Mouse (Mus musculus) limb, embryonic 12.5 days (tissue): ENCODE results near the gene Scg5. TPM values are rescaled to one million over a fixed set of nuclear protein-coding genes. Genes with fewer than 3 reads are reported as not detected.

Experiments used
- ATAC-seq: fragments of 200-750 bp; cut with Nextera tagmentation; 2 replicates; pipeline ENCODE4 v1.8.0; 2017; ENCODE audit warnings: low read depth, moderate TSS enrichment; ENCODE audit not compliant: insufficient number of reproducible peaks, insufficient read depth, low FRiP score, low TSS enrichment
- H3K27ac ChIP-seq: fragments of 300-500 bp; sonication (generic); 2 replicates; pipeline ENCODE4 v1.5.1; 2016; ENCODE audit warnings: mild to moderate bottlenecking, moderate library complexity
- H3K27me3 ChIP-seq: fragments of 300-500 bp; sonication (generic); 2 replicates; pipeline ENCODE4 v1.6.1; 2016; ENCODE audit warnings: mild to moderate bottlenecking, moderate library complexity
- H3K36me3 ChIP-seq: fragments of 300-500 bp; sonication (generic); 2 replicates; pipeline ENCODE4 v1.6.1; 2016; ENCODE audit warnings: mild to moderate bottlenecking, moderate library complexity
- H3K4me1 ChIP-seq: fragments of 300-500 bp; sonication (generic); replicated peaks from 2 replicates; pipeline ENCODE4 v1.6.1; 2016
- H3K4me2 ChIP-seq: fragments of 300-500 bp; sonication (generic); 2 replicates; pipeline ENCODE4 v1.6.1; 2016; ENCODE audit warnings: mild to moderate bottlenecking, moderate library complexity
- H3K4me3 ChIP-seq: fragments of 300-500 bp; sonication (generic); replicated peaks from 2 replicates; pipeline ENCODE4 v1.5.1; 2016; ENCODE audit warnings: mild to moderate bottlenecking
- H3K9ac ChIP-seq: fragments of 300-500 bp; sonication (generic); replicated peaks from 2 replicates; pipeline ENCODE4 v1.6.1; 2016; ENCODE audit warnings: mild to moderate bottlenecking, moderate library complexity
- H3K9me3 ChIP-seq: fragments of 300-500 bp; sonication (generic); 2 replicates; pipeline ENCODE4 v1.6.1; 2016; ENCODE audit warnings: mild to moderate bottlenecking, moderate library complexity
- WGBS: fragments of 180-500 bp; shearing (Covaris S2); methylation state at CpG from one replicate; pipeline ENCODE4 v1.1.7; 2016; 5-methylcytosine and 5-hydroxymethylcytosine counted together
- polyA plus RNA-seq: library from polyadenylated mRNA; unstranded; fragments of >200 nt; fragmentation: Nextera tagmentation; extraction: Ambion mirVana; gene quantifications from 2 replicates; pipeline ENCODE4 v1.2.1, GENCODE M21; 2016

Scg5 gene
- polyA plus RNA-seq, 1 experiment from 2014 or later, result 1.6 TPM

DNA sequence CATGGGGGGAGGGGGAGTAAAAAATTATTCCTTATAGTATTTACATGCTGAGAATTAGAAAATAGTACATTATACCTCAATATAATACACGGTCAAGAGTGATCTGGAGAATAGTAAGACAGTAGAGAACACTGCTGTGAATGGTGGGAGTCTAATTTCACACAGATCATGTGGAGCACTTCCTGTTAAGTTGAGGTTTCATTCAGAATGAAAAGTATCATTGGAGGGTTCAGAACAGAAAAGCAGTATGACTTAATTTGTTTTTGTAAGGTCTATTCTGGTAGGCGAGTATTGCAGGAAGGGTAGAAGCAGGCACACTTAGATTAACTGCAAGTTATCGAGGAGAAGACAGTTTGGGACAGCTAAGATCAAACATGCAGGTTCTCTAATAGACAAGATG lies 6.3 kb upstream of the Scg5 start:
- Histone ChIP-seq H3K4me3 (no peak overlapping the region), H3K4me1 (no peaks in the 10 kb centered on the region), H3K4me2 (no peak overlapping the region), H3K9me3 (no peaks in the 10 kb centered on the region), H3K27me3 (no peaks in the 10 kb centered on the region), H3K27ac (no peak overlapping the region), H3K36me3 (peaks cover 73% of the 10 kb centered on the region), H3K9ac (no peak overlapping the region)
- 90% methylated on average over 3 of the region's 3 CpGs for WGBS
- no peak for ATAC-seq

DNA sequence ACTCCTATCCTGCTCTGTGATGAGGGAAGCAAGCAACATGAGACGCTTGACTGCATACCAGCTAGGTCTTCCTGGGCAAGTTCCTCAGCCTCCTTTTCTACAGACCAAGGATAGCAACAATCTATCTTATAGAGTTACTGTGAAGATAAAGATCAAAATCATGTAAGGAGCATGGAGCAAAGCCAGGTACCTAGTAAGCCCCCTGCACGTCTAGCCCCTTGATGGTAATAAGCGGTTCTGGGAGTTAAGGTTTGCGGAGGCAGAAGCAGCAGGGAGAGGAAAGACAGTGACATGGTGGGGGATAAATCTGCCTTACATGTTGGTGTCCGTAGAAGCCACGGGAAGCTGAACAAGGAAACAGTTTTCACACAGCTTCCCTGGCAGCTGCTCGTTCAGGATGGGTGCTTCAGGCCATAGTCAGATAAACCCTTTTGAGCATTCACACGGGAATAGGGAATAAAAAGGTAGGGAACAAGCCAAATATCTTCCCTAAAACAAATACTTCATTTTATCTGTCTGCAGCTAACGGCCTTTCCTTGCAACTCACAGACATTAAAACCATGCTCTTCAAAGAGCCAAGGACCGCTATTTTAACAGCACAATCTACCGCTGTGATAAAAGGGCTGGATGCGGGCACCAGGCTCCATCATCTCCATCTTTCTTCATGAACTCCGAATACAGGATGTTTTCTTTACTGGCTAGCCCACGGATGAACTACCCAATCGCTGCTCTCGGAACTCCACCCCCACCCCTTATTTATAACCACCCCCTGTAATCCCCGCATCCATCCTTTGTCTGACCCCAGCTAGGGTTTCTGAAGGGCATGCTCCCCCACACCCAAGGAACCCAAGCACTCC lies 607 bp downstream of the Scg5 start:
- Histone ChIP-seq H3K36me3 (peaks cover 21% of the 10 kb centered on the region), H3K27me3 (0 out of 2 replicates have a peak, but pooled peaks cover 2% of the 10 kb centered on the region), H3K9ac (no peak overlapping the region), H3K4me2 (peak overlapping the region; percentile 62), H3K4me1 (peaks cover 10% of the 10 kb centered on the region; the same call in 1 of the 2 replicates), H3K9me3 (no peaks in the 10 kb centered on the region), H3K4me3 (peak overlapping the region; percentile 33), H3K27ac (no peak overlapping the region)
- WGBS, result 23% methylated on average over 17 of the region's 17 CpGs
- ATAC-seq, result peak; percentile 8; the same call in 1 of the 2 replicates

DNA sequence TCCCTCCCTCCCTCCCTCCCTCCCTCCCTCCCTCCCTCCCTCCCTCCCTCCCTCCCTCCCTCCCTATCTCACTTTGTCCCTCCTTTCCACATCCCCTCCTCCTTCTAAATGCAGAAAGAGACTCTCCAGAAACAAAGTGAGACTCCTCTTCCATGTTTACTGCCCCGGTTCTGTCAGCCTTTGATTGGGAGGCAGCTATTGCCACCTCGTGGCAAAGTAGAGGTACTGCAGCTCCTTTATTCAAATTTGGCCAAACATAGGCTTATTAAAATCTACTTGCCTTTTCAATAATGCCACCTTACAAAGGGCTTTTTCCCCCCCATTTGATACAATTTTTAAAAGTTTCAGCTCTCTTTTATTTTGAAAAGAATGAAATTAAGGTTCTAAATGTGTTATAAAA lies 5.0 kb downstream of the Scg5 start:
- Histone ChIP-seq H3K4me1 (peaks cover 7% of the 10 kb centered on the region; the same call in 1 of the 2 replicates), H3K4me3 (no peak overlapping the region), H3K27ac (no peak overlapping the region), H3K9ac (no peak overlapping the region), H3K36me3 (no peaks in the 10 kb centered on the region), H3K4me2 (no peak overlapping the region), H3K9me3 (no peaks in the 10 kb centered on the region), H3K27me3 (0 out of 2 replicates have a peak, but pooled peaks cover 2% of the 10 kb centered on the region)
- ATAC-seq, result no peak
- 3% methylated on average over 2 of the region's 2 CpGs for WGBS

DNA sequence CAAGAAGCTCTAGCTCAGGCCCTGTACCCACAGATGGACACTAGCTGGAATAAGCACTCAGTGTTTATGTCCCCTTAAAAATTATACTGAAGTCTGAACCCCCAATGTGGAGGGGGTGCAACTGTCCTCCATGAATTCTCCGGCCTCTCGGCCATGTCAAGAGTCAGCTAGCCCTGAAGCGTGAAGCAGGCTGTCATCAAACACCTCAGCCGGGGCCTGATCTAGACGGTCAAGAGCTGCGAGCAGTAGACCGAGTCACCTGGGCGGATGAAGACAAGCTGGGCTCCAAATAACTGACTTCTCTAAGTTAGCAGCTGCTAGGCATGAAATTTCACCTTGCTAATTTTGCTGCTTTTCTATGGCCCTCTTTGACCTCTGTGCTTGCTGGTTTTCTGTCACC lies 6.6 kb downstream of the Scg5 start:
- ATAC-seq, result no peak
- H3K36me3 ChIP-seq, result no peaks in the 10 kb centered on the region
- 0 out of 2 replicates have a peak, but pooled peaks cover 3% of the 10 kb centered on the region for H3K4me1 ChIP-seq
- no peak overlapping the region for H3K4me3 ChIP-seq
- no peak overlapping the region for H3K27ac ChIP-seq
- no peak overlapping the region for H3K9ac ChIP-seq
- 0 out of 2 replicates have a peak, but pooled peaks cover 2% of the 10 kb centered on the region for H3K27me3 ChIP-seq
- H3K9me3 ChIP-seq, result no peaks in the 10 kb centered on the region
- H3K4me2 ChIP-seq, result no peak overlapping the region
- 97% methylated on average over 8 of the region's 8 CpGs for WGBS

DNA sequence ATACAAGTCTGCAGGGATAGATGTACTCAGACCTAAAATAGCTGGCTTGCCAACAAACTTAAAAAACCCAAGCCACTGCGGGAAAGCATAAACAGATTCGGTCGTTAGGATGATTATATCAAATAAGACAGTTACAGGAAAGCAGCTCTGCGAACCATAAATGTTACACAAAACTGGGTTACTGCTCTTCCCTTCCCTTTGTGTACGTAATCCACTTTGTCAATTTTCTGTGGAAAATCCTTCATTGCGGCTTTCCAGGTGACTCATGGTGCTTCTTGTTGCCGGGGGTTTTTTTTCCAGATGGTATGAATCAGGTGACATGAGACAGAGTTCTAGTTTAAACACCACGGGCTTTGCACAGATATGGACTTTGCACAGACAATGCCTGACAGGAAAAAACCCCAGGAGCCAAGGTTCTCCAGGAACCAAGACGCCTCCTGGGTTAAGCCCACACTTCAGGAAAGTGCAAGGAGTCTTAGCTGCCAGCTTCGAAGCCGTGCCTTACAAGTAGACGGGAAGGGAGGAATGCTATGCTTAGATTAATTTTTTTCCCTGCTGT lies 7.7 kb downstream of the Scg5 start:
- Histone ChIP-seq H3K9ac (no peak overlapping the region), H3K9me3 (no peaks in the 10 kb centered on the region), H3K4me2 (no peak overlapping the region), H3K27me3 (0 out of 2 replicates have a peak, but pooled peaks cover under 1% of the 10 kb centered on the region), H3K4me3 (no peak overlapping the region), H3K27ac (no peak overlapping the region), H3K4me1 (0 out of 2 replicates have a peak, but pooled peaks cover 3% of the 10 kb centered on the region), H3K36me3 (no peaks in the 10 kb centered on the region)
- 71% methylated on average over 12 of the region's 12 CpGs for WGBS
- no peak for ATAC-seq

DNA sequence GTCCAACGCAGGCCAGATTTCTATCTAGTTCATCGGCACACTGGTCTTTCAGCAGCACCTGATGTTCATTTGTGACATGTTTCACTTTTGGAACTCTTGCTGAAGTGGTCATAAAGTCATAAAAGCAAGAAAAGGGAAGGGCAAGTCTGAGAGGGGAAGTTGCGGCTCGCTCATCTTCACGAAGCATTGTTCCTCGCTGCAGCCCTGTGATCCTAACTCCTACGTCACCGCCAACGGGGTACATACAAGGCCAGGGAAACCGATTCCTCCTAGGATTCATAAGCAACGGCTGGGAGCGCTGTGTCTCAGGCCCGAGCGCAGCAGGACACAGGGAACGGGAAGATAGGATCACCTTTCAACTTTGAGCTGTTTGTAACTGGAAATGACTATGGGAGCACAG lies 8.8 kb downstream of the Scg5 start:
- H3K36me3 ChIP-seq, result no peaks in the 10 kb centered on the region
- no peaks in the 10 kb centered on the region for H3K9me3 ChIP-seq
- no peak overlapping the region for H3K27ac ChIP-seq
- H3K4me1 ChIP-seq, result 0 out of 2 replicates have a peak, but pooled peaks cover 3% of the 10 kb centered on the region
- H3K4me3 ChIP-seq, result no peak overlapping the region
- no peak overlapping the region for H3K4me2 ChIP-seq
- H3K9ac ChIP-seq, result no peak overlapping the region
- 91% methylated on average over 15 of the region's 15 CpGs for WGBS
- H3K27me3 ChIP-seq, result no peaks in the 10 kb centered on the region
- ATAC-seq, result no peak

DNA sequence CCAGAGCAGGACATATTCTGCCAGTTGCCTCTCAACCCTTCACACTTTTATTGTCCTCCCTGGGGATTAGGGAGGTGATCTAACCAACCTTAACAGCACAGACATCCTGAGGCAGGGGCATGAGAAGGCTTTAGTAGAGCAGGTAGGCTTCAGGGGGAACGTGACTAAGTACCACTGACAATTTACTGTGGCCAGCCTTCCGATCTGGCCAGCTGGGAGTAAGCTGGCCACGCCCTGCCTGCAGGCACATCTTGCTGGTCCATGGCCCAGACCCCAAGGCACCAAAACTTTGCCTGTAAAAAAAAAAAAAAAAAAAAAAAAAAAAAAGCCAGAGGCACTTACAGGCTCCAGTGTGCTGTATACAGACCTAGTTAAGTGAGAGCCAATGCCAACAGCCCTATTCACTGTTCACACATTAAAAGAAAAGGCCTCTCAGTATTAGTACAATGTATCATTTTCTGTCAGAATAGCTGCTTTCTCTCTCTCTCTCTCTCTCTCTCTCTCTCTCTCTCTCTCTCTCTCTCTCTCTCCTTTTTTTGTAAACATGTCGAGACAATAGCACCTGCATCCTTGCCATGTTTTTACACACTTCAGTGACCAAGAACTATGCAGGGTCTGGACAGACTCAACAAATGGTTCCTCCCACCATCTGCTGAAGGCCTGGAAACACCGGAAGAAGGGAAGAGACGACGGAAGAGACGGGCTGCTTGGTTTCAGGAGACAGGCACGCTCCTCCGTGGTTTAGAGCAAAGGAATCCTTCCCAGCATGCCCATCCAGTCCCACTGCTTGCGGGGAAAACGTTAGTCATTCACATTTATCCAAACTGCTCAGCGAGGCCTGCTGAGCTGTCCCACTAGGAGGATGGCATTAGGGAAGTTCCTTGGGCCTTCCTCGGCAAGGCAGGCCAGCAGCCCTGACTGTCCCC lies 11.0 kb downstream of the Scg5 start:
- WGBS, result 81% methylated on average over 14 of the region's 14 CpGs
- H3K27ac ChIP-seq, result no peak overlapping the region
- no peak overlapping the region for H3K4me3 ChIP-seq
- no peak overlapping the region for H3K4me2 ChIP-seq
- H3K9me3 ChIP-seq, result no peaks in the 10 kb centered on the region
- no peak for ATAC-seq
- no peaks in the 10 kb centered on the region for H3K27me3 ChIP-seq
- H3K4me1 ChIP-seq, result 0 out of 2 replicates have a peak, but pooled peaks cover 3% of the 10 kb centered on the region
- H3K9ac ChIP-seq, result no peak overlapping the region
- no peaks in the 10 kb centered on the region for H3K36me3 ChIP-seq

DNA sequence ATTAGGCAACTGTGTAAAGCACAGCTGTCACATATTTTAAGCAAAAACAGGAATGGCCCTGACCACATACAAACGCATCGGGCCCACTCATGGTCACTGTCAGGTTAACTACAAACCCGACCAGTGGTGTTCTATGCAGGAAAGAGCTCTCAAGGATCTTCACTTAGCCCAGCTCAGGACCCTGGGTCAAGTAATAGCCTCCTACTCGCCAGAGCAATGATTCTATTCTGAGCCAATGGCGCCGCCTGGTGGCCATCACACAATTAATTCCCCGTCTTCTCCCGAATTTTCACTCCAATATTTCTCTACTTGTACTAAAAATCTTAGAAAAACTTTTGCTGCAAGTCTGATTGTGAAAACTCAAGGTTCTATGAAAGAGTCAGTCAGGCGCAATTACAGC lies 21.3 kb downstream of the Scg5 start:
- no peak overlapping the region for H3K4me2 ChIP-seq
- H3K4me1 ChIP-seq, result no peaks in the 10 kb centered on the region
- no peaks in the 10 kb centered on the region for H3K9me3 ChIP-seq
- ATAC-seq, result no peak; the same call in 1 of the 2 replicates
- H3K27ac ChIP-seq, result no peak overlapping the region
- H3K9ac ChIP-seq, result no peak overlapping the region
- 20% methylated on average over 9 of the region's 9 CpGs for WGBS
- H3K4me3 ChIP-seq, result no peak overlapping the region
- H3K27me3 ChIP-seq, result peaks cover 6% of the 10 kb centered on the region; the same call in 1 of the 2 replicates
- no peaks in the 10 kb centered on the region for H3K36me3 ChIP-seq

DNA sequence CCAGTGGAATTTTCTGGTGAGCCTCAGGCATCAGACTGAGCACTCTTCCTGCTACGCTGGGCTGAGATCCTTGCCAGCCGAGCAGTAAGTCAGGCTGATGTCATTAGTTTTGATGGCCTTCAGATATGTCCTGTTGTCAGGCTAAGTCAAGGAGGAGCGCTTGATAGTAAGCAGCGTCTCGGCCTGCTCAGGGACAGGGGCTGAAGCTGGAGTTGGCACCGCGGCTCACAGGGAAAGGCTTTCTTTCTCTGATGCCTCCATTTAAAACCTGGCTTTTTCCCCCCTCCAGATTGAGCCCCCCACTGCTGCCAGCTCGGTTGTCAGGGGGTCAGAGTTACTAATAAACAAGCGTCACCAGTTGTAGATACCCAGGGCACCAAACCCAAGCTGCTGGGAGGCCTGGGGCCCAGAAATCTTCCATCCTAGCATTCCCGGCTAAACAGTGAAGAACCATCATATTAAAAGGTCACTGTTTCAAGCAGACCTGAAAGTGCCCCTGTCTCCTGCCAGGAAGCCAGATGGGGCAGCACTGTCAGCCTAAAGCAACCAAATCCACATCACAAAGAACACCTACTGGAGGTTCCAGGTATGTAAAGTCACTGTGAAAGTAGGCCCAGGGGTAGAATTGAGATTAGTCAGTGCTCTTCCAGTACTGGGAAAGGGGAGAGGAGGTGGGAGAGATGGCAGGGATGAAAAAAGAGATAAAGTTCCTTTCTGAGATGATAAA lies 21.9 kb downstream of the Scg5 start:
- H3K9me3 ChIP-seq, result no peaks in the 10 kb centered on the region

DNA sequence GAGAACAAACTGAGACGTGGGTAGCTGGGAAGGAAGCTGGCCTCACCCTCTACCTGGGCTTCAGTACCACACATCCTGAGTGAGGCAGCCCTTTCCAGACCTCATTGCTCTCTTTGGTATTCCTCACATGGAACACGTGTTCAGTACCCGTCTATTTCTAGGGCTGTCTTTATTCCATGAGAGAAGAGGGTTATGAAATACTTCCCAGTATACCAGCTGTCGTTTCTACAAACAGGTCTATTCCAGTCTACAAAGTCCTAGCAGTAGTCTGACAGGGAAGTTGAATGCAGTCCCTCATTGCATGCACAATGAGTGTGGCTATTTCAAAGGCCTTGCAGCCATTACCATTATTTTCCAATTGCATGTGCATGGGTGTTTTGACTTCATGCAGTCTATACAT lies 23.2 kb downstream of the Scg5 start:
- H3K27me3 ChIP-seq, result peaks cover 6% of the 10 kb centered on the region; the same call in 1 of the 2 replicates
- 93% methylated on average over 4 of the region's 4 CpGs for WGBS
- H3K27ac ChIP-seq, result no peak overlapping the region
- no peak for ATAC-seq
- H3K36me3 ChIP-seq, result no peaks in the 10 kb centered on the region
- H3K9me3 ChIP-seq, result no peaks in the 10 kb centered on the region
- no peak overlapping the region for H3K4me3 ChIP-seq
- H3K9ac ChIP-seq, result no peak overlapping the region
- peaks cover 1% of the 10 kb centered on the region; the same call in 1 of the 2 replicates for H3K4me1 ChIP-seq
- no peak overlapping the region for H3K4me2 ChIP-seq

More for the DNA sequence above, 21.9 kb downstream of the Scg5 start:
- WGBS, result 60% methylated on average over 10 of the region's 10 CpGs
- H3K4me3 ChIP-seq, result no peak overlapping the region
- peaks cover 6% of the 10 kb centered on the region; the same call in 1 of the 2 replicates for H3K27me3 ChIP-seq
- H3K4me1 ChIP-seq, result no peaks in the 10 kb centered on the region
- no peak overlapping the region for H3K4me2 ChIP-seq
- no peak overlapping the region for H3K9ac ChIP-seq
- no peaks in the 10 kb centered on the region for H3K36me3 ChIP-seq
- no peak overlapping the region for H3K27ac ChIP-seq
- no peak for ATAC-seq
